Mouse (Mus musculus) kidney, adult 2 months (tissue): ENCODE data around the gene Lmntd1.

Source experiments
- CTCF ChIP-seq: fragments of 200-500 bp; conservative IDR thresholded peaks from 2 replicates; pipeline ENCODE4 v1.5.1; 2011; ENCODE audit warnings: low read depth, mild to moderate bottlenecking, control low read depth, low read length, moderate library complexity, mixed read lengths; ENCODE audit not compliant: insufficient read depth, insufficient read length
- POLR2A ChIP-seq: fragments of 200-500 bp; IDR thresholded peaks from one replicate; pipeline ENCODE4 v1.6.1; 2011; ENCODE audit warnings: low read depth, low read length, control low read depth

DNA sequence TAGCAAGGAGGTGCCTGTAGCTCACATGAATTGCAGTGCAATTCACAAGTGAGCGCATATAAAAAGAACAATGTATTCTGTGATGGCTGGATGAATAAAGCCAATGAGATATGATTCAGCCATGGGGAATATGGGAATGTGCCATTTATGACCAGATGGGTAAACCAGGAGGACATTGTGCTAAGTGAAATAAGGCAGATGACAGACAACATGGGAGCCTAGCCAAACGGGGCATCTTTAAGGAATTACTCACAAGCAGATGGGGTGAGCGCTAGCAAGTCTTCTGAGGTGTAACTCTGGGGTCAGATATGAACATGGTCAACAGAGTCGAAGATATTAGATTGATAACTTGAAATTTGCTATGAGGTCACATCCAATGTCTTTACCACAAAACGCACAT lies 48.5 kb downstream of the Lmntd1 start:
- TF ChIP-seq CTCF (no peak), POLR2A (no peak)
